Mouse (Mus musculus): ENCODE results near the gene Rictor.

GRCm38 (mm10) chr15:6666072-6666471 is 42.1 kb upstream of the Rictor start:
- TF ChIP-seq CTCF (IDR thresholded peaks at IDR 0.05; ENCODE audit: extremely low read depth, insufficient read depth, low read length) (no peak), POLR2A (IDR thresholded peaks at IDR 0.05; ENCODE audit: extremely low read depth, insufficient read depth, low read length) (no peak)
